Mouse (Mus musculus) cerebellum, adult 2 months (tissue): ENCODE results near the gene Pgbd1.
"Not testable (repeated sequence)": the region's sequence is repeated elsewhere in the genome, so short reads cannot be mapped to it uniquely, and the experiment has no call there.

ENCODE experiments used
- CTCF ChIP-seq: fragments of 200-500 bp; IDR thresholded peaks from 2 replicates; pipeline ENCODE4 v1.5.1; 2011; ENCODE audit warnings: low read depth, mild to moderate bottlenecking, control low read depth, low read length, moderate library complexity, borderline replicate concordance; ENCODE audit not compliant: insufficient read depth
- POLR2A ChIP-seq: fragments of 200-500 bp; IDR thresholded peaks from 2 replicates; pipeline ENCODE4 v1.6.1; 2011; ENCODE audit warnings: low read length, control low read depth, borderline replicate concordance; ENCODE audit not compliant: insufficient read depth

GRCm38 (mm10) chr13:21396048-21396447, 44.8 kb downstream of the Pgbd1 start:
- TF ChIP-seq CTCF, POLR2A: not testable (repeated sequence)
